Mouse (Mus musculus) myocyte (in vitro differentiated cells): ENCODE results near the gene Sgtb. TPM values are rescaled to one million over a fixed set of nuclear protein-coding genes. Genes with fewer than 3 reads are reported as not detected.
A peak's percentile ranks its signal among the peaks of the same experiment; 100 is the strongest.

ENCODE experiments used
- H3K27me3 ChIP-seq: one replicate; pipeline ENCODE4 v1.6.1; 2011; ENCODE audit not compliant: control insufficient read depth, insufficient read depth, insufficient read length
- H3K36me3 ChIP-seq: one replicate; pipeline ENCODE4 v1.6.1; 2011; ENCODE audit not compliant: control insufficient read depth, insufficient read depth
- H3K4me2 ChIP-seq: one replicate; pipeline ENCODE4 v1.6.1; 2011; ENCODE audit warnings: low read depth, control low read depth
- H3K4me3 ChIP-seq: one replicate; pipeline ENCODE4 v1.5.1; 2011; ENCODE audit warnings: mild to moderate bottlenecking, control low read depth, moderate library complexity
- H3K79me2 ChIP-seq: one replicate; pipeline ENCODE4 v1.6.1; 2011; ENCODE audit not compliant: control insufficient read depth, insufficient read depth
- H3ac ChIP-seq: one replicate; pipeline ENCODE4 v1.6.1; 2011; ENCODE audit not compliant: control insufficient read depth, insufficient read length
- CEBPB ChIP-seq: IDR thresholded peaks from 2 replicates; pipeline ENCODE4 v1.6.1; 2011; ENCODE audit warnings: mild to moderate bottlenecking, moderate library complexity; ENCODE audit not compliant: poor library complexity, insufficient read depth, severe bottlenecking
- E2F4 ChIP-seq: IDR thresholded peaks from one replicate; pipeline ENCODE4 v1.6.1; 2011; ENCODE audit warnings: mild to moderate bottlenecking, control low read depth, moderate library complexity; ENCODE audit not compliant: insufficient read depth
- MAX ChIP-seq: IDR thresholded peaks from one replicate; pipeline ENCODE4 v1.6.1; 2011; ENCODE audit warnings: low read depth, mild to moderate bottlenecking, control low read depth
- MYOD1 ChIP-seq, 3 experiments: IDR thresholded peaks; one replicate each; pipeline ENCODE4 v1.6.1; 2011; ENCODE audit warnings: control low read depth in 2 of 3, low read depth in 2 of 3, mild to moderate bottlenecking in 2 of 3, moderate library complexity in 1 of 3; ENCODE audit not compliant: insufficient read length in 2 of 3, control insufficient read depth in 1 of 3
- MYOG ChIP-seq, 3 experiments: IDR thresholded peaks; one replicate each; pipeline ENCODE4 v1.6.1; 2011; ENCODE audit warnings: control low read depth in 2 of 3, low read depth in 2 of 3, mild to moderate bottlenecking in 2 of 3; ENCODE audit not compliant: insufficient read length in 2 of 3, control insufficient read depth in 1 of 3, insufficient read depth in 1 of 3
- POLR2A ChIP-seq: IDR thresholded peaks from one replicate; pipeline ENCODE4 v1.6.1; 2011; ENCODE audit warnings: low read depth, mild to moderate bottlenecking, control low read depth, moderate library complexity; ENCODE audit not compliant: insufficient read length
- POLR2AphosphoS2 ChIP-seq: IDR thresholded peaks from one replicate; pipeline ENCODE4 v1.6.1; 2011; ENCODE audit warnings: low read depth, control low read depth; ENCODE audit not compliant: insufficient read length
- REST ChIP-seq: IDR thresholded peaks from one replicate; pipeline ENCODE4 v1.6.1; 2011; ENCODE audit warnings: mild to moderate bottlenecking, control low read depth, moderate library complexity; ENCODE audit not compliant: insufficient read depth, insufficient read length
- SRF ChIP-seq: IDR thresholded peaks from one replicate; pipeline ENCODE4 v1.6.1; 2011; ENCODE audit warnings: low read depth; ENCODE audit not compliant: control insufficient read depth, insufficient read length
- TCF12 ChIP-seq: IDR thresholded peaks from one replicate; pipeline ENCODE4 v1.6.1; 2011; ENCODE audit warnings: mild to moderate bottlenecking, control low read depth; ENCODE audit not compliant: poor library complexity, insufficient read depth, severe bottlenecking
- TCF3 ChIP-seq: IDR thresholded peaks from one replicate; pipeline ENCODE4 v1.6.1; 2011; ENCODE audit warnings: low read depth, control low read depth; ENCODE audit not compliant: insufficient read length
- USF1 ChIP-seq: IDR thresholded peaks from one replicate; pipeline ENCODE4 v1.6.1; 2011; ENCODE audit warnings: low read depth, mild to moderate bottlenecking, control low read depth, moderate library complexity
- polyA plus RNA-seq: library from polyadenylated mRNA; unstranded; fragments of >200 nt; fragmentation: generic; extraction: Trizol; gene quantifications from one replicate; pipeline ENCODE4 v1.2.1, GENCODE M21; 2012; ENCODE audit warnings: missing spikeins

Sgtb gene
- polyA plus RNA-seq, 1 experiment = 4.3 TPM

GRCm38 (mm10) chr13:104091734-104092133, 17.8 kb upstream of the Sgtb start:
- H3ac ChIP-seq = no peak overlapping the region
- H3K27me3 ChIP-seq = no peaks in the 10 kb centered on the region
- H3K4me3 ChIP-seq = no peak overlapping the region
- peaks cover 6% of the 10 kb centered on the region for H3K79me2 ChIP-seq
- H3K4me2 ChIP-seq = no peak overlapping the region
- TF ChIP-seq MYOG (IDR thresholded peaks at IDR 0.05; ENCODE audit: control insufficient read depth in 1 of 3, insufficient read depth in 1 of 3, insufficient read length in 2 of 3, low read depth in 2 of 3) = no peak
- TF ChIP-seq REST = no peak
- no peaks in the 10 kb centered on the region for H3K36me3 ChIP-seq

- H3K79me2 ChIP-seq = peaks cover 6% of the 10 kb centered on the region
- H3K4me2 ChIP-seq = no peak overlapping the region
- H3ac ChIP-seq = no peak overlapping the region
- no peak overlapping the region for H3K4me3 ChIP-seq
- no peaks in the 10 kb centered on the region for H3K27me3 ChIP-seq
- TF ChIP-seq USF1 (peak; percentile 91), E2F4 (no peak), MYOG (IDR thresholded peaks at IDR 0.05; ENCODE audit: control insufficient read depth in 1 of 3, insufficient read depth in 1 of 3, insufficient read length in 2 of 3, low read depth in 2 of 3) (no peak), MAX (no peak), TCF12 (no peak)
- H3K36me3 ChIP-seq = no peaks in the 10 kb centered on the region
Observed at GRCm38 (mm10) chr13:104094531-104095385, 14.8 kb upstream of the Sgtb start.

GRCm38 (mm10) chr13:104095955-104096354, 13.6 kb upstream of the Sgtb start:
- peak overlapping the region; percentile 24 for H3K4me2 ChIP-seq
- H3K27me3 ChIP-seq = no peaks in the 10 kb centered on the region

GRCm38 (mm10) chr13:104097190-104097589, 12.4 kb upstream of the Sgtb start:
- no peak for TF ChIP-seq POLR2A
- TF ChIP-seq TCF12 = no peak
- TF ChIP-seq REST = no peak
- TF ChIP-seq USF1 = no peak
- no peak for TF ChIP-seq MAX
- TF ChIP-seq TCF3 = no peak
- TF ChIP-seq SRF = no peak
- TF ChIP-seq E2F4 = no peak
- TF ChIP-seq CEBPB = no peak
- no peak for TF ChIP-seq POLR2AphosphoS2
- no peak for TF ChIP-seq MYOG (IDR thresholded peaks at IDR 0.05; ENCODE audit: control insufficient read depth in 1 of 3, insufficient read depth in 1 of 3, insufficient read length in 2 of 3, low read depth in 2 of 3)

More at GRCm38 (mm10) chr13:104095955-104096354, 13.6 kb upstream of the Sgtb start:
- Histone ChIP-seq H3ac (no peak overlapping the region), H3K4me3 (no peak overlapping the region), H3K79me2 (peaks cover 6% of the 10 kb centered on the region), H3K36me3 (no peaks in the 10 kb centered on the region)
- no peak for TF ChIP-seq MAX
- no peak for TF ChIP-seq POLR2AphosphoS2
- TF ChIP-seq CEBPB = no peak
- no peak for TF ChIP-seq POLR2A
- TF ChIP-seq E2F4 = no peak
- no peak for TF ChIP-seq TCF12
- TF ChIP-seq MYOD1 (IDR thresholded peaks at IDR 0.05; ENCODE audit: control insufficient read depth in 1 of 3, insufficient read length in 2 of 3, low read depth in 2 of 3) = no peak
- no peak for TF ChIP-seq MYOG (IDR thresholded peaks at IDR 0.05; ENCODE audit: control insufficient read depth in 1 of 3, insufficient read depth in 1 of 3, insufficient read length in 2 of 3, low read depth in 2 of 3)
- TF ChIP-seq SRF = no peak
- TF ChIP-seq USF1 = no peak
- TF ChIP-seq REST = no peak
- no peak for TF ChIP-seq TCF3

GRCm38 (mm10) chr13:104100416-104100815, 9.1 kb upstream of the Sgtb start:
- peaks cover 5% of the 10 kb centered on the region for H3K79me2 ChIP-seq
- H3K36me3 ChIP-seq = no peaks in the 10 kb centered on the region
- TF ChIP-seq MYOG (IDR thresholded peaks at IDR 0.05; ENCODE audit: control insufficient read depth in 1 of 3, insufficient read depth in 1 of 3, insufficient read length in 2 of 3, low read depth in 2 of 3) (no peak), USF1 (no peak), MAX (no peak), POLR2A (no peak), CEBPB (no peak), SRF (no peak)
- no peak overlapping the region for H3ac ChIP-seq
- H3K27me3 ChIP-seq = no peaks in the 10 kb centered on the region
- no peak overlapping the region for H3K4me3 ChIP-seq
- H3K4me2 ChIP-seq = no peak overlapping the region

More at GRCm38 (mm10) chr13:104097190-104097589, 12.4 kb upstream of the Sgtb start:
- Histone ChIP-seq H3K27me3 (no peaks in the 10 kb centered on the region), H3ac (no peak overlapping the region), H3K4me3 (no peak overlapping the region), H3K36me3 (no peaks in the 10 kb centered on the region), H3K79me2 (peaks cover 6% of the 10 kb centered on the region), H3K4me2 (no peak overlapping the region)
